In the genomic region with DNA sequence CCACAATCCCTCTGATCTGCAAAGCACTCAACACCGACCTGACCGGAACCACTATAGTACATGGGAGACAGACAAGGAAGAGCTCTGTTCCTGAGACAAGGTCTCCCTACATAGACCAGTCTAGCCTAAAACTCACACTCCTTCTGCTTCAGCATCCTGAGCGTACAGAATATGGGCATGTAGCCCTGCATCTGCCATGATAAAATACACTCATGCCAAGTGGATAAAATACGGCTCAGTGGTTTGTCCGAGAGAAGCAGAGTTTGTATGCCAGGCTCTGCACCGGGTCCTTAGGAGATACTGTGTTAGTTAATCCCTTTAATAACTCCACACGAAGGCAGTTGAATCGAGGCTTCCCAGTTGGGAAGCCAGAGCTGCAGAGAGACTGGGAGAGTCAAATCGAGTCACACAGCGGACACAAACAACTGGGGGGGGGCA, we compare ENCODE assay signal across 10 mouse cellular contexts. TPM values are rescaled to one million over a fixed set of nuclear protein-coding genes. Genes with fewer than 3 reads are reported as not detected.
DNase-seq lines count a peak whose midpoint lies in the region; ATAC-seq lines count a peak whose summit lies in the region.
"Had no signal": no experiment of that assay in that cellular context is flagged by ENCODE, and none has a peak within 500 bp of the region (broad histone marks: within the 10 kb centered on the region; RNA-seq: fewer than 3 reads in every experiment).

No protein-coding gene starts in this region.

- no peaks in the 10 kb centered on the region for H3K9me3 ChIP-seq in lung, embryonic 16.5 days (ENCODE audit: control insufficient read depth, low read length)
- no peaks in the 10 kb centered on the region for H3K9me3 ChIP-seq in limb, embryonic 12.5 days
- no peaks in the 10 kb centered on the region for H3K9me3 ChIP-seq in stomach, embryonic 16.5 days (replicated peaks; ENCODE audit: control insufficient read depth, low read length)
- H3K9me3 ChIP-seq: megakaryocyte, embryonic 14.5 days had no signal

- H3K27ac ChIP-seq in lung, embryonic 16.5 days (ENCODE audit: low read length) = peak overlapping the region; percentile 80
- peak overlapping the region; percentile 97 for H3K27ac ChIP-seq in limb, embryonic 12.5 days
- peak overlapping the region; percentile 88 for H3K27ac ChIP-seq in stomach, embryonic 16.5 days (ENCODE audit: low read length)

- 54% methylated on average over 10 of the region's 10 CpGs for WGBS in lung, embryonic 16.5 days
- WGBS in limb, embryonic 12.5 days = 11% methylated on average over 10 of the region's 10 CpGs
- 43% methylated on average over 10 of the region's 10 CpGs for WGBS in stomach, embryonic 16.5 days

- no peaks in the 10 kb centered on the region for H3K27me3 ChIP-seq in lung, embryonic 16.5 days (ENCODE audit: control insufficient read depth, insufficient read depth, low read depth, low read length)
- no peaks in the 10 kb centered on the region for H3K27me3 ChIP-seq in limb, embryonic 12.5 days
- H3K27me3 ChIP-seq in stomach, embryonic 16.5 days (ENCODE audit: control insufficient read depth, insufficient read depth, low read length) = no peaks in the 10 kb centered on the region

- H3K36me3 ChIP-seq in lung, embryonic 16.5 days (ENCODE audit: control insufficient read depth, insufficient read depth, low read length) = no peaks in the 10 kb centered on the region
- H3K36me3 ChIP-seq in limb, embryonic 12.5 days = no peaks in the 10 kb centered on the region
- H3K36me3 ChIP-seq in stomach, embryonic 16.5 days (ENCODE audit: control insufficient read depth, insufficient read depth, low read length) = no peaks in the 10 kb centered on the region

- 0 out of 2 replicates have a peak overlapping the region, but pooled peaks have one; percentile 46 for H3K4me2 ChIP-seq in lung, embryonic 16.5 days (ENCODE audit: low read depth, low read length)
- peak overlapping the region; percentile 46 for H3K4me2 ChIP-seq in limb, embryonic 12.5 days
- peak overlapping the region; percentile 50 for H3K4me2 ChIP-seq in stomach, embryonic 16.5 days (ENCODE audit: low read depth, low read length)

- H3K4me3 ChIP-seq in lung, embryonic 16.5 days (ENCODE audit: low read length) = no peak overlapping the region
- peak overlapping the region; percentile 12; the same call in 1 of the 2 replicates for H3K4me3 ChIP-seq in limb, embryonic 12.5 days (replicated peaks)
- H3K4me3 ChIP-seq in stomach, embryonic 16.5 days (replicated peaks; ENCODE audit: low read length) = no peak overlapping the region

- peak overlapping the region; percentile 62; the same call in 1 of the 2 replicates for H3K9ac ChIP-seq in lung, embryonic 16.5 days (ENCODE audit: low read length)
- H3K9ac ChIP-seq in limb, embryonic 12.5 days (replicated peaks) = no peak overlapping the region
- peak overlapping the region; percentile 34 for H3K9ac ChIP-seq in stomach, embryonic 16.5 days (ENCODE audit: low read length)

- no peak for ATAC-seq in lung, embryonic 16.5 days (ENCODE audit: low read depth)
- ATAC-seq in limb, embryonic 12.5 days (ENCODE audit: insufficient number of reproducible peaks, insufficient read depth, low FRiP score, low TSS enrichment, low read depth) = 0 out of 2 replicates have a peak, but pooled peaks have one; percentile 1
- no peak for ATAC-seq in stomach, embryonic 16.5 days (ENCODE audit: insufficient read depth, low FRiP score)

- DNase-seq in embryo, embryonic 9.5 days (ENCODE audit: extremely low spot score) = peak; percentile 28
- DNase-seq in embryo, embryonic 10.5 days (ENCODE audit: low spot score) = no peak
- DNase-seq in lung, adult 18-20 months = no peak
- DNase-seq in frontal cortex, postnatal 36 days (ENCODE audit: low spot score in 2 of 2) = no peak
- DNase-seq in left cerebral cortex, adult 8-10 months (ENCODE audit: low spot score in 2 of 2) = no peak
- DNase-seq: cerebellum, adult 18-20 months had no signal

- peaks cover 10% of the 10 kb centered on the region for H3K4me1 ChIP-seq in lung, embryonic 16.5 days (replicated peaks; ENCODE audit: control insufficient read depth, insufficient read depth, low read length)
- peaks cover 39% of the 10 kb centered on the region for H3K4me1 ChIP-seq in limb, embryonic 12.5 days (replicated peaks)
- peaks cover 17% of the 10 kb centered on the region for H3K4me1 ChIP-seq in stomach, embryonic 16.5 days (ENCODE audit: control insufficient read depth, insufficient read depth, low read length)

RNA-seq across cellular contexts. Expression of a gene that starts 50.4 kb away (rescaled TPM):
- polyA plus RNA-seq in lung, embryonic 16.5 days (2015; fragmentation: Nextera tagmentation; extraction: Ambion mirVana) = 4.9 and 5.2 TPM in 2 replicates
- polyA plus RNA-seq in limb, embryonic 12.5 days (2016; fragmentation: Nextera tagmentation; extraction: Ambion mirVana) = 6.5 and 7.8 TPM in 2 replicates
- polyA plus RNA-seq in stomach, embryonic 16.5 days (2015; fragmentation: Nextera tagmentation; extraction: Ambion mirVana) = 2.2 and 3.0 TPM in 2 replicates
- 10 to 100 TPM; 19.9 to 23.9 (median 21.7) TPM for total RNA-seq in left cerebral cortex, adult 8-10 months (2022)
